Mouse (Mus musculus) MEL (cell line): ENCODE measurements around the gene Rnf152. TPM values are rescaled to one million over a fixed set of nuclear protein-coding genes. Genes with fewer than 3 reads are reported as not detected.

Experiments
- DNase-seq: peaks from one replicate; pipeline ENCODE4 v3.0.0; 2011; ENCODE audit warnings: low read depth, low spot score
- H3K27ac ChIP-seq: 2 replicates; pipeline ENCODE4 v1.5.1; 2012; ENCODE audit warnings: low read depth, mild to moderate bottlenecking, control low read depth, low read length, moderate library complexity; ENCODE audit not compliant: control insufficient read depth
- H3K27me3 ChIP-seq, 2 experiments: fragments of 150-350 bp in 1 of 2; sonication (generic) in 1 of 2; 2 replicates each; pipeline ENCODE4 v1.6.1; 2012; ENCODE audit warnings: low read length in 2 of 2, mild to moderate bottlenecking in 2 of 2, improper control_type of control experiment in 1 of 2, moderate library complexity in 1 of 2; ENCODE audit not compliant: insufficient read depth in 2 of 2, control insufficient read depth in 1 of 2
- H3K36me3 ChIP-seq, 2 experiments: 2 replicates each; pipeline ENCODE4 v1.6.1; 2012 to 2014; ENCODE audit warnings: low read length in 2 of 2, improper control_type of control experiment in 1 of 2, inconsistent platforms in 1 of 2, mild to moderate bottlenecking in 1 of 2; ENCODE audit not compliant: insufficient read depth in 2 of 2, control insufficient read depth in 1 of 2
- H3K4me1 ChIP-seq, 2 experiments: fragments of 150-350 bp in 1 of 2; sonication (generic) in 1 of 2; 2 replicates each; pipeline ENCODE4 v1.6.1; 2012; ENCODE audit warnings: low read length in 2 of 2, improper control_type of control experiment in 1 of 2, mild to moderate bottlenecking in 1 of 2; ENCODE audit not compliant: insufficient read depth in 2 of 2, control insufficient read depth in 1 of 2
- H3K4me3 ChIP-seq, 2 experiments: fragments of 150-350 bp in 1 of 2; sonication (generic) in 1 of 2; 2 replicates each; pipeline ENCODE4 v1.5.1; 2012; ENCODE audit warnings: low read depth in 2 of 2, low read length in 2 of 2, mild to moderate bottlenecking in 2 of 2, moderate library complexity in 2 of 2, control low read depth in 1 of 2, improper control_type of control experiment in 1 of 2; ENCODE audit not compliant: control insufficient read depth in 1 of 2, insufficient read depth in 1 of 2
- H3K79me2 ChIP-seq: 2 replicates; pipeline ENCODE4 v1.6.1; 2012; ENCODE audit warnings: mild to moderate bottlenecking, low read length, moderate library complexity; ENCODE audit not compliant: control insufficient read depth, poor library complexity, insufficient read depth
- H3K9ac ChIP-seq: 2 replicates; pipeline ENCODE4 v1.6.1; 2012; ENCODE audit warnings: low read depth, mild to moderate bottlenecking, control low read depth, low read length, moderate library complexity; ENCODE audit not compliant: control insufficient read depth, poor library complexity, severe bottlenecking
- H3K9me3 ChIP-seq: fragments of 150-350 bp; sonication (generic); replicated peaks from 2 replicates; pipeline ENCODE4 v1.6.1; 2012; ENCODE audit warnings: mild to moderate bottlenecking, low read length, improper control_type of control experiment, moderate library complexity; ENCODE audit not compliant: insufficient read depth
- BHLHE40 ChIP-seq: IDR thresholded peaks from 2 replicates; pipeline ENCODE4 v1.6.1; 2012; ENCODE audit warnings: low read depth, mild to moderate bottlenecking, inconsistent platforms, low read length, improper control_type of control experiment, borderline replicate concordance
- CHD1 ChIP-seq: IDR thresholded peaks from 2 replicates; pipeline ENCODE4 v1.6.1; 2012; ENCODE audit warnings: low read depth, mild to moderate bottlenecking, inconsistent platforms, low read length, improper control_type of control experiment
- CHD2 ChIP-seq: IDR thresholded peaks from 2 replicates; pipeline ENCODE4 v1.6.1; 2011; ENCODE audit warnings: low read length, improper control_type of control experiment
- CTCF ChIP-seq, 3 experiments: IDR thresholded peaks in 2 of 3; conservative IDR thresholded peaks in 1 of 3; 2 replicates each; pipeline ENCODE4 v1.5.1; 2011 to 2012; ENCODE audit warnings: low read length in 3 of 3, low read depth in 2 of 3, mild to moderate bottlenecking in 2 of 3, improper control_type of control experiment in 1 of 3, inconsistent platforms in 1 of 3, mixed read lengths in 1 of 3, moderate library complexity in 1 of 3; ENCODE audit not compliant: control insufficient read depth in 1 of 3, insufficient read depth in 1 of 3, poor library complexity in 1 of 3, severe bottlenecking in 1 of 3
- E2F4 ChIP-seq: IDR thresholded peaks from 2 replicates; pipeline ENCODE4 v1.6.1; 2011; ENCODE audit warnings: low read depth, low read length, improper control_type of control experiment, borderline replicate concordance
- ELF1 ChIP-seq: IDR thresholded peaks from 2 replicates; pipeline ENCODE4 v1.6.1; 2014; ENCODE audit warnings: low read depth, mild to moderate bottlenecking, inconsistent platforms, low read length, improper control_type of control experiment, moderate library complexity
- ETS1 ChIP-seq: IDR thresholded peaks from 2 replicates; pipeline ENCODE4 v1.6.1; 2012; ENCODE audit warnings: low read depth, mild to moderate bottlenecking, inconsistent platforms, low read length, improper control_type of control experiment, moderate library complexity
- GATA1 ChIP-seq: IDR thresholded peaks from 2 replicates; pipeline ENCODE4 v1.6.1; 2011; ENCODE audit warnings: low read depth, low read length, improper control_type of control experiment
- HCFC1 ChIP-seq: IDR thresholded peaks from 2 replicates; pipeline ENCODE4 v1.6.1; 2012; ENCODE audit warnings: low read depth, mild to moderate bottlenecking, inconsistent platforms, low read length, improper control_type of control experiment, moderate library complexity
- JUND ChIP-seq: IDR thresholded peaks from 2 replicates; pipeline ENCODE4 v1.6.1; 2011; ENCODE audit warnings: low read depth, mild to moderate bottlenecking, improper control_type of control experiment, low read length
- KAT2A ChIP-seq: conservative IDR thresholded peaks from 2 replicates; pipeline ENCODE4 v1.6.1; 2012; ENCODE audit warnings: low read depth, low read length, improper control_type of control experiment, inconsistent platforms
- MAFK ChIP-seq: IDR thresholded peaks from 2 replicates; pipeline ENCODE4 v1.6.1; 2011; ENCODE audit warnings: low read depth, mild to moderate bottlenecking, low read length, improper control_type of control experiment, borderline replicate concordance
- MAX ChIP-seq: IDR thresholded peaks from 2 replicates; pipeline ENCODE4 v1.6.1; 2011; ENCODE audit warnings: low read length, improper control_type of control experiment
- MEF2A ChIP-seq: IDR thresholded peaks from 2 replicates; pipeline ENCODE4 v1.6.1; 2014; ENCODE audit warnings: low read depth, mild to moderate bottlenecking, inconsistent platforms, low read length, improper control_type of control experiment; ENCODE audit not compliant: poor library complexity, insufficient replicate concordance, severe bottlenecking; ENCODE audit errors: extremely low read depth
- MYB ChIP-seq: IDR thresholded peaks from 2 replicates; pipeline ENCODE4 v1.6.1; 2011; ENCODE audit warnings: mild to moderate bottlenecking, low read depth, low read length, improper control_type of control experiment
- NELFE ChIP-seq: IDR thresholded peaks from 2 replicates; pipeline ENCODE4 v1.6.1; 2011; ENCODE audit warnings: low read depth, low read length, improper control_type of control experiment
- NRF1 ChIP-seq: IDR thresholded peaks from 2 replicates; pipeline ENCODE4 v1.6.1; 2014; ENCODE audit warnings: low read depth, mild to moderate bottlenecking, inconsistent platforms, low read length, improper control_type of control experiment, moderate library complexity; ENCODE audit not compliant: poor library complexity, insufficient read depth, severe bottlenecking
- POLR2A ChIP-seq, 2 experiments: IDR thresholded peaks; 2 replicates each; pipeline ENCODE4 v1.6.1; 2011 to 2012; ENCODE audit warnings: low read length in 2 of 2, mild to moderate bottlenecking in 2 of 2, control low read depth in 1 of 2, improper control_type of control experiment in 1 of 2, low read depth in 1 of 2, moderate library complexity in 1 of 2; ENCODE audit not compliant: control insufficient read depth in 1 of 2, insufficient read depth in 1 of 2, poor library complexity in 1 of 2
- POLR2AphosphoS2 ChIP-seq: IDR thresholded peaks from 2 replicates; pipeline ENCODE4 v1.6.1; 2011; ENCODE audit warnings: low read length, improper control_type of control experiment
- POLR2AphosphoS5 ChIP-seq: IDR thresholded peaks from 2 replicates; pipeline ENCODE4 v1.6.1; 2012; ENCODE audit warnings: low read depth, borderline replicate concordance, mild to moderate bottlenecking, inconsistent platforms, low read length, moderate library complexity, mixed read lengths
- RAD21 ChIP-seq: IDR thresholded peaks from 2 replicates; pipeline ENCODE4 v1.6.1; 2011; ENCODE audit warnings: mild to moderate bottlenecking, low read depth, low read length, improper control_type of control experiment
- RCOR1 ChIP-seq: IDR thresholded peaks from 2 replicates; pipeline ENCODE4 v1.6.1; 2012; ENCODE audit warnings: low read depth, mild to moderate bottlenecking, inconsistent platforms, low read length, improper control_type of control experiment
- SMC3 ChIP-seq: IDR thresholded peaks from 2 replicates; pipeline ENCODE4 v1.6.1; 2011; ENCODE audit warnings: low read depth, low read length, improper control_type of control experiment
- TAL1 ChIP-seq: IDR thresholded peaks from 2 replicates; pipeline ENCODE4 v1.6.1; 2012; ENCODE audit warnings: mild to moderate bottlenecking, inconsistent platforms, low read length, moderate library complexity, mixed read lengths
- TBP ChIP-seq: IDR thresholded peaks from 2 replicates; pipeline ENCODE4 v1.8.0; 2011; ENCODE audit warnings: low read depth, low read length, improper control_type of control experiment
- UBTF ChIP-seq: IDR thresholded peaks from 2 replicates; pipeline ENCODE4 v1.6.1; 2012; ENCODE audit warnings: low read depth, mild to moderate bottlenecking, inconsistent platforms, low read length, improper control_type of control experiment, moderate library complexity, borderline replicate concordance; ENCODE audit not compliant: insufficient read depth
- ZC3H11A ChIP-seq: IDR thresholded peaks from 2 replicates; pipeline ENCODE4 v1.6.1; 2012; ENCODE audit warnings: low read depth, mild to moderate bottlenecking, inconsistent platforms, low read length, improper control_type of control experiment
- ZKSCAN1 ChIP-seq: IDR thresholded peaks from 2 replicates; pipeline ENCODE4 v1.6.1; 2012; ENCODE audit warnings: low read depth, mild to moderate bottlenecking, inconsistent platforms, low read length, improper control_type of control experiment, moderate library complexity
- polyA plus RNA-seq, 2 experiments: library from polyadenylated mRNA; stranded (reverse) in 1 of 2; unstranded in 1 of 2; fragments of >175 nt in 1 of 2; fragments of >200 nt in 1 of 2; gene quantifications; 2 replicates each; pipeline versions ENCODE4 v1.2.1 to v1.2.4; 2012; ENCODE audit warnings: low replicate concordance in 2 of 2, low read depth in 1 of 2; ENCODE audit not compliant: insufficient read length in 2 of 2, insufficient read depth in 1 of 2, missing spikeins in 1 of 2
- total RNA-seq: library from RNA; depleted of rRNA; stranded (reverse); fragments of 300-350 nt; gene quantifications from 2 replicates; pipeline ENCODE4 v1.2.3, GENCODE M21; 2012

Rnf152 gene
- total and polyA plus RNA-seq, 3 experiments, result not detected

GRCm38 (mm10) chr1:105312601-105312901, 44.0 kb downstream of the Rnf152 start:
- no peaks in the 10 kb centered on the region for H3K27me3 ChIP-seq
- no peak for DNase-seq
- H3K9ac ChIP-seq, result no peak overlapping the region
- no peaks in the 10 kb centered on the region for H3K79me2 ChIP-seq
- TF ChIP-seq POLR2A (IDR thresholded peaks at IDR 0.05; ENCODE audit: control insufficient read depth in 1 of 2, insufficient read depth in 1 of 2, low read depth in 1 of 2, low read length in 2 of 2, poor library complexity in 1 of 2) (no peak), CHD2 (no peak), MAX (no peak), NELFE (no peak), GATA1 (no peak), RCOR1 (no peak), NRF1 (no peak), UBTF (no peak), HCFC1 (no peak), SMC3 (no peak), POLR2AphosphoS2 (no peak), ELF1 (no peak), ZC3H11A (no peak), MEF2A (no peak), MYB (no peak), E2F4 (no peak), TBP (no peak), TAL1 (no peak), RAD21 (no peak), MAFK (no peak)
- H3K27ac ChIP-seq, result no peak overlapping the region
- H3K4me3 ChIP-seq, result no peak overlapping the region
- H3K4me1 ChIP-seq, result no peaks in the 10 kb centered on the region
- H3K36me3 ChIP-seq, result no peaks in the 10 kb centered on the region
- H3K9me3 ChIP-seq, result no peaks in the 10 kb centered on the region

- no peak for DNase-seq
- H3K9me3 ChIP-seq, result no peaks in the 10 kb centered on the region
- no peaks in the 10 kb centered on the region for H3K36me3 ChIP-seq
- H3K79me2 ChIP-seq, result no peaks in the 10 kb centered on the region
- TF ChIP-seq CTCF (IDR thresholded peaks at IDR 0.05 in 2 of 3, conservative IDR thresholded peaks at IDR 0.05 in 1 of 3; ENCODE audit: control insufficient read depth in 1 of 3, insufficient read depth in 1 of 3, low read depth in 2 of 3, low read length in 3 of 3, poor library complexity in 1 of 3, severe bottlenecking in 1 of 3), result no peak
- no peak for TF ChIP-seq CHD1
- no peak for TF ChIP-seq JUND
- TF ChIP-seq ETS1, result no peak
- no peak for TF ChIP-seq POLR2AphosphoS5
- no peak for TF ChIP-seq KAT2A
- TF ChIP-seq BHLHE40, result no peak
- no peak for TF ChIP-seq HCFC1
- TF ChIP-seq ELF1, result no peak
- TF ChIP-seq UBTF, result no peak
- TF ChIP-seq ZKSCAN1, result no peak
- TF ChIP-seq MYB, result no peak
- no peak for TF ChIP-seq RCOR1
- TF ChIP-seq, all 39 proteins: peak for 0
- H3K27me3 ChIP-seq, result no peaks in the 10 kb centered on the region
- no peaks in the 10 kb centered on the region for H3K4me1 ChIP-seq
- H3K9ac ChIP-seq, result no peak overlapping the region
- H3K27ac ChIP-seq, result no peak overlapping the region
- no peak overlapping the region for H3K4me3 ChIP-seq
These were observed 44.5 kb downstream of the Rnf152 start for GRCm38 (mm10) chr1:105311899-105312600.
